Mouse (Mus musculus) gastrocnemius, postnatal 14 days (tissue): Measurements from ENCODE around the gene Oprm1. TPM values are rescaled to one million over a fixed set of nuclear protein-coding genes. Genes with fewer than 3 reads are reported as not detected.

Experiments
- DNase-seq: peaks from one replicate; pipeline ENCODE4 v3.0.0; 2021; ENCODE audit warnings: mixed read lengths
- intact Hi-C: fragments of 180-260 bp; cut with DNase I; formaldehyde crosslinking; loops from one replicate; pipeline ENCODE4 v1.15.1; 2025; ENCODE audit warnings: low total_unique reads
- total RNA-seq, 2 experiments: library from RNA; stranded (reverse); gene quantifications; 2 replicates each; pipeline ENCODE4 v1.2.3; 2021

Oprm1 gene
- total RNA-seq, 2 experiments from 2014 or later, result not detected

GRCm38 (mm10) chr10:7070100-7070835, 312.0 kb downstream of the Oprm1 start:
- DNase-seq, result no peak
- intact Hi-C loops, result loop anchor here (10.0 kb wide), 1 partner anchor 185 kb away; no protein-coding TSS in a partner anchor

GRCm38 (mm10) chr10:7070924-7071323, 312.6 kb downstream of the Oprm1 start:
- intact Hi-C loops, result loop anchor here (10.0 kb wide), 1 partner anchor 186 kb away; no protein-coding TSS in a partner anchor
- no peak for DNase-seq

- DNase-seq, result no peak
- intact Hi-C loops, result loop anchor here (10.0 kb wide), 1 partner anchor 189 kb away; no protein-coding TSS in a partner anchor
Measured at GRCm38 (mm10) chr10:7074231-7074630, 315.9 kb downstream of the Oprm1 start.

GRCm38 (mm10) chr10:7075661-7076060, 317.4 kb downstream of the Oprm1 start:
- intact Hi-C loops, result loop anchor here (10.0 kb wide), 1 partner anchor 191 kb away; no protein-coding TSS in a partner anchor
- DNase-seq, result no peak

- intact Hi-C loops, result loop anchor here (10.0 kb wide), 1 partner anchor 191 kb away; no protein-coding TSS in a partner anchor
- peak; percentile 74 for DNase-seq
Measured at GRCm38 (mm10) chr10:7076201-7076600, 317.9 kb downstream of the Oprm1 start.

- DNase-seq, result no peak
- intact Hi-C loops, result loop anchor here (10.0 kb wide), 1 partner anchor 192 kb away; no protein-coding TSS in a partner anchor
Measured at GRCm38 (mm10) chr10:7076662-7077211, 318.4 kb downstream of the Oprm1 start.

GRCm38 (mm10) chr10:7077389-7077808, 319.1 kb downstream of the Oprm1 start:
- intact Hi-C loops, result loop anchor here (10.0 kb wide), 1 partner anchor 193 kb away; no protein-coding TSS in a partner anchor
- no peak for DNase-seq

GRCm38 (mm10) chr10:7077971-7078370, 319.7 kb downstream of the Oprm1 start:
- intact Hi-C loops, result loop anchor here (10.0 kb wide), 1 partner anchor 193 kb away; no protein-coding TSS in a partner anchor
- no peak for DNase-seq

Other genes starting within 250 kb of the Oprm1 start
- not detected for gene Gm10945, start 3.3 kb downstream of the Oprm1 start, total RNA-seq